Mouse (Mus musculus): Measurements from ENCODE around the gene Sirpb1b. TPM values are rescaled to one million over a fixed set of nuclear protein-coding genes. Genes with fewer than 3 reads are reported as not detected.
"Not testable (repeated sequence)": the region's sequence is repeated elsewhere in the genome, so short reads cannot be mapped to it uniquely, and the experiment has no call there.

Gene Sirpb1b
- 1.2 and 2.1 TPM in 2 replicates for polyA plus RNA-seq (2012; rRNA removed)

DNA sequence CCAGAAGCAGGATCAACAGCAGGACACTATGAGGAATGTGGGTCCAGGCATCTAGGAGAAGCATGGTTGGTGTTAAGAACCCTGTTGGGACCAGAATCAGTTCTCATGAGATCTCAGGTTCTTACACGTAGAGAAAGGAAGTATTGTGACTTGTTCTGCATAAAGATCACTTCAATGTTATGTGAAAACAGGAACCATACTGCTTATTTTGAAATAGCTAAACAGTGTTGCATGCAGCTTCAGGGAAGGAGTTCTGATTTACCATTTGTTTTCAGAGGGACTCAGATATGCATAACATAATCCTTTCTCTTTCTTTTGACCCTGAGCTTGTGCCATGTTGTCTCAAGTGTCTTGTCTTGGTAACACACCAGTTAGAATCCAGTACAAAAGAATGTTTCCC, at the start of gene Sirpb1b:
Gene Sirpb1b, minus strand, starts transcription at position 179 of the 400 bp plus-strand sequence.
- H3K4me1 ChIP-seq (ENCODE audit: control insufficient read depth, insufficient read depth, low read length); DNase-seq; H3K4me3 ChIP-seq (replicated peaks; ENCODE audit: extremely low read depth, low read depth, low read length): not testable (repeated sequence)
- WGBS: 44% methylated on average over 1 of the region's 1 CpGs

DNA sequence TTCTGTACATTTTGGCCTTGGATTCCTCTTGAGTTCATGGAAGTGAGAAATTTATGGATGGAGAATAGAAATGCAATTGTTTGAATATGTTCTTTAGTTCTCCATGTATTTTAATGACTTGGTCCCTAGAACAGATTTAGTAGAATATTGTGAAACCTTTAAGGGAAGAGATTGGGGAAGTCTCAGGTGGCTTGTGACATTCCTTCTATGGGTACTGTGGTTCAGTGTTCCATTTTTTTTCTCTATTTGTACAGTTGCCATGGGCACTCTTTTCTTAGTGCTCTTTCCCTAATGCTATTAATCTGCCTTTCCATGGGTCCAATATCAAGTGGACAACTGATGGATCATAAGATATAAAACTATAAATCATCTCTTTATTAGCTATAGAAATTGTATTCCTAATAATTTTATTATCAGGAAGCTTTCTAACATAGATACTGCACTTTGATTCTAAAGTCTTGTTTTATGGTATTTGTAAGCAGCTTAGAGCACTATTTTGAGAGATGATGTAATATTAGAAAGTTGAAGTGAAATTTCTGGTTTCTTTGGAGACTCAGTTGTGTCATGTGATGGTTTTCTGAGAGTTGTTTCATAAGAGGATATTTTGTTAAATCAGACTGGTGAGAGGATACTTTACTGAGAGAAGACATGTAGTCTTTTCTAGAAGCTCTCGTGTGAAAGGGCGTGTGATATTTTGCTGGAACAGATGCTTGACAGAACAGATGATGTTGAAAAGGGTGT, 15.7 kb upstream of the Sirpb1b start:
- 86% methylated on average over 2 of the region's 2 CpGs for WGBS
- H3K4me1 ChIP-seq (ENCODE audit: control insufficient read depth, insufficient read depth, low read length); DNase-seq; H3K4me3 ChIP-seq (replicated peaks; ENCODE audit: extremely low read depth, low read depth, low read length): not testable (repeated sequence)

GRCm38 (mm10) chr3:15586665-15587064, 11.8 kb upstream of the Sirpb1b start:
- not testable (repeated sequence) for H3K4me1 ChIP-seq (ENCODE audit: control insufficient read depth, insufficient read depth, low read length); H3K4me3 ChIP-seq (replicated peaks; ENCODE audit: extremely low read depth, low read depth, low read length); DNase-seq
- 75% methylated on average over 1 of the region's 1 CpGs for WGBS

- Histone ChIP-seq H3K4me1 (ENCODE audit: control insufficient read depth, insufficient read depth, low read length) (no peaks in the 10 kb centered on the region), H3K4me3 (replicated peaks; ENCODE audit: extremely low read depth, low read depth, low read length) (no peak overlapping the region)
- WGBS: 86% methylated on average over 1 of the region's 1 CpGs
- TF ChIP-seq POLR2A (IDR thresholded peaks at IDR 0.05; ENCODE audit: borderline replicate concordance, extremely low read depth, low read depth, low read length) (no peak), CTCF (IDR thresholded peaks at IDR 0.05; ENCODE audit: insufficient read depth, low read length) (no peak)
- no peak for DNase-seq
Measured at GRCm38 (mm10) chr3:15583452-15583851, 8.6 kb upstream of the Sirpb1b start.

DNA sequence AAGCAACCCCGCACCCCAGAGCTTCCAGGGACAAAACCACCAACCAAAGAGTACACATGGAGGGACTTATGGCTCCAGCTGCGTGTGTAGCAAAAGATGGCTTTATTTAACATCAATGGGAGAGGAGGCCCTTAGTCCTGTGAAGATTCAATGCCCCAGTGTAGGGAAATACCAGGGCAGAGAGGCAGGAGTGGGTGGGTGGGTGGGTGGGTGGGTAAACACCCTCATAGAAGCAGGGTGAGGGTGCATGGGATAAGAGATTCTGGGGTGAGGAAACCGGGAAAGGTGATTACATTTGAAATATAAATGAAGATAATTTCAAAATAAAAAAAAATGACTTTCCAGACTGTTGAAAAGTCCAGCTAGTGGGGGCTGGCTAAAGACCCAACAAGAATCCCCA, 8.1 kb upstream of the Sirpb1b start:
- DNase-seq; H3K4me3 ChIP-seq (replicated peaks; ENCODE audit: extremely low read depth, low read depth, low read length); H3K4me1 ChIP-seq (ENCODE audit: control insufficient read depth, insufficient read depth, low read length): not testable (repeated sequence)
- WGBS: 75% methylated on average over 3 of the region's 3 CpGs

DNA sequence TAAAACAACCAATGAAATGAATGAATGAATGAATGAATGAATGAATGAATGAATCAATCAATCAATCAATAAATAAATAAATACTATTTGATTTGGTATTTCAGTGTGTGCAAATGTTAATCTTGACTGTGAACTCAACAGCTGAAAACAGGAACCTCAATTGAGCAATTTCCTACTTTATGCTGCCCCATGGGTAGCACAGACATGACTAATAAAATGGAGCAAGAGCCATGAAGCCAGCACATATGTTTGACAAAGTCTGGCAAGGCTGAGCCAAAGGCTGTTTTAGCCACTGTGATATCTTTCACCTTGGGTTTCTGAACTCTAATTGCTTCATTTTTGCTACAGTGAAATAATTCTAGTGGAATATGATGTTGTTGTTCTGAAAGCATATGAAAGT, 1.6 kb upstream of the Sirpb1b start:
- H3K4me3 ChIP-seq (replicated peaks; ENCODE audit: extremely low read depth, low read depth, low read length); H3K4me1 ChIP-seq (ENCODE audit: control insufficient read depth, insufficient read depth, low read length); DNase-seq: not testable (repeated sequence)

- DNase-seq: no peak
- no peak for TF ChIP-seq CTCF (IDR thresholded peaks at IDR 0.05; ENCODE audit: insufficient read depth, low read length)
- no peak for TF ChIP-seq POLR2A (IDR thresholded peaks at IDR 0.05; ENCODE audit: borderline replicate concordance, extremely low read depth, low read depth, low read length)
- H3K4me1 ChIP-seq (ENCODE audit: control insufficient read depth, insufficient read depth, low read length): no peaks in the 10 kb centered on the region
- no peak overlapping the region for H3K4me3 ChIP-seq (replicated peaks; ENCODE audit: extremely low read depth, low read depth, low read length)
Measured at GRCm38 (mm10) chr3:15528589-15528988, 46.3 kb downstream of the Sirpb1b start.

DNA sequence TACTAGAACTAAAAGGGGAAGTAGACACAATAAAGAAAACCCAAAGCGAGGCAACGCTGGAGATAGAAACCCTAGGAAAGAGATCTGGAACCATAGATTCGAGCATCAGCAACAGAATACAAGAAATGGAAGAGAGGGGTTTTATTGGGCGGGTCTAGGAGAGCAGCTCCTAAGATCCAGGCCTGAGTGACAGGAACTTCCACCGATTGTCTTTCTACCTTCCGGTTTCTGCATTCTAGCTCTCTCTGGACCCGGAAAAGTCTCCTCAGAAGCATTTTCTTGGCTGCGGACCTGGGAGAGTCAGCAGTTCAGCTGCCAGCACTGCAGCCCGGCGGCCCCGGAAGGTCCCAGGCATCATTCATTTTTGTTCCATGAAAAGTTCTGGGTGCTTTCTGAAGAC, 61.3 kb downstream of the Sirpb1b start:
- not testable (repeated sequence) for H3K4me3 ChIP-seq (replicated peaks; ENCODE audit: extremely low read depth, low read depth, low read length); DNase-seq; H3K4me1 ChIP-seq (ENCODE audit: control insufficient read depth, insufficient read depth, low read length)
- WGBS: 85% methylated on average over 11 of the region's 11 CpGs

- not testable (repeated sequence) for H3K4me1 ChIP-seq (ENCODE audit: control insufficient read depth, insufficient read depth, low read length); H3K4me3 ChIP-seq (replicated peaks; ENCODE audit: extremely low read depth, low read depth, low read length); DNase-seq
- WGBS: 78% methylated on average over 3 of the region's 3 CpGs
Measured at GRCm38 (mm10) chr3:15507792-15508321, 67.0 kb downstream of the Sirpb1b start.

DNA sequence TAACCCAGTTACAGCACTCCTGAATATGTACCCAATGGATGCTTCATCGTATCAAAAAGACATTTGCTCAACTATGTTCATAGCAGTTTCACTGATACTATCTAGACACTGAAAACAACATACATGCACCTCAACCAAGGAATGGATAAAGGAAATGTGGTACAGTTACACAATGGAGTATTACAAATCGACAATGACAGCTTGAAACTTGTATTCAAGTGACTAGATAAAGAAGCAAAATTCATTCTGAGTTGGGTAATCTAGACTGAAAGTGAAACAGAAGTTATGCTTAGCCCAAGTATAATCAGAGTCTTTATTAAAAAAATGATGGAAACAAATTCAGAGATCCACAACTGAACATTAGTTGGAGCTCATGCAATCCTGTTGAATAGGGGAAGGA, 100.0 kb downstream of the Sirpb1b start:
- H3K4me3 ChIP-seq (replicated peaks; ENCODE audit: extremely low read depth, low read depth, low read length); H3K4me1 ChIP-seq (ENCODE audit: control insufficient read depth, insufficient read depth, low read length); DNase-seq: not testable (repeated sequence)
- 66% methylated on average over 2 of the region's 2 CpGs for WGBS

GRCm38 (mm10) chr3:15470158-15470557, 104.7 kb downstream of the Sirpb1b start:
- WGBS: 62% methylated on average over 1 of the region's 3 CpGs
- DNase-seq; H3K4me1 ChIP-seq (ENCODE audit: control insufficient read depth, insufficient read depth, low read length); H3K4me3 ChIP-seq (replicated peaks; ENCODE audit: extremely low read depth, low read depth, low read length): not testable (repeated sequence)

Other genes with a start within 250 kb of the Sirpb1b start
- gene Gm9733, start 242.8 kb downstream of the Sirpb1b start, polyA plus RNA-seq (2012; rRNA removed): 0.60 and 1.8 TPM in 2 replicates
- 2.0 and 2.5 TPM in 2 replicates for gene Sirpb1a, start 148.5 kb downstream of the Sirpb1b start, polyA plus RNA-seq (2012; rRNA removed)

Measured in lung, adult 2 months (tissue).